Mouse (Mus musculus) CD8-positive naive resting alpha-beta T cell, adult 57 days (primary cell): ENCODE results near the gene Ribc1. TPM values are rescaled to one million over a fixed set of nuclear protein-coding genes. Genes with fewer than 3 reads are reported as not detected.

Experiments
- total RNA-seq: library from RNA; stranded (reverse); gene quantifications from one replicate; pipeline ENCODE4 v1.2.4, GENCODE M21; 2023

The Ribc1 gene
- 1.0 TPM for total RNA-seq

DNA sequence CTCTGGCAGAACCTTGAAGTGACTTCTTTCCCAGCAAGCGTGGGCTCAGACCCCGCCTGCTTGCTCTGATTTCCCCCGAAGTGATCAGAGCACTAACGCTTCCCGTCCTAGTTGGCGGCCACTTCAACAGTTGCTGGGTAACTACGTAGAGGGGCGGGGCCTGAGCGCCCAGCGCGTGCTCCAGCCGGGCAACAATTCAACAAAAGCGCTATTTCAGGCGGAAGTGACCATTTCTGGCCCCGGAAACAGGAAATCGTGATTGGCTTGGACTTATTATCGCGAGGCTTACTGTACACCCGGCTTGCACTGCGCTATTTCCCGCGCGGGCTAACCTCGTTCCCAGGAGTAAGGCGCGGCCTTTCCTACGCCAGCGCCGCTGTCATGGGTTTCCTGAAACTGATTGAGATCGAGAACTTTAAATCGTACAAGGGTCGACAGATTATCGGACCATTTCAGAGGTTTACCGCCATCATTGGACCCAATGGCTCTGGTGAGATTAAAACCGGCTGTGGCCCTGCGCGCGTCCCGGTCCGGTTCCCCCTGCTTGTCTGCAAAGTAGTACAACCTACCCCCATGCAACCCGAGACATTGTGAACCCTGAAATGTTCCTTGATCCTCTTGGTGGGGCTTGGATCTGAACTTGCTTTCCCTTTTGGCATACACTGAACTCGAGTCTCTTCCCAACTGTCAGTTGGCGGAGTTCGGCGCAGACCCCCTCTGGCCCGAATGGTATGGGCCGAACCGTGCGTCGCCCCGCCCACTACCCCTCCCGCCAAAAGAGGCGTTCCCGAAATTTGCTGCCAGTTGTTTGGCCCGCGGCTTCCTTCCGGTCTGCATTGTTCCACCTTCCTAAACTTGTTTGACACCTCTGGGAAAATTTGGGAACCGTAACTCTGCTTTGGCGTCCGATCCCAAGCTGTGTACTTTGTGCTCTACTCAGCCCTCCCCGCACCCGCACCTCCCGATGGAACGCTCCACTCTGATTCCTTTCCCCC, at the start of gene Ribc1, which contains the start of gene Smc1a:
Gene Ribc1 (minus strand): TSS at position 145 of the 995 bp plus-strand sequence.
Gene Smc1a (plus strand): TSS at position 278 of the 995 bp plus-strand sequence.

DNA sequence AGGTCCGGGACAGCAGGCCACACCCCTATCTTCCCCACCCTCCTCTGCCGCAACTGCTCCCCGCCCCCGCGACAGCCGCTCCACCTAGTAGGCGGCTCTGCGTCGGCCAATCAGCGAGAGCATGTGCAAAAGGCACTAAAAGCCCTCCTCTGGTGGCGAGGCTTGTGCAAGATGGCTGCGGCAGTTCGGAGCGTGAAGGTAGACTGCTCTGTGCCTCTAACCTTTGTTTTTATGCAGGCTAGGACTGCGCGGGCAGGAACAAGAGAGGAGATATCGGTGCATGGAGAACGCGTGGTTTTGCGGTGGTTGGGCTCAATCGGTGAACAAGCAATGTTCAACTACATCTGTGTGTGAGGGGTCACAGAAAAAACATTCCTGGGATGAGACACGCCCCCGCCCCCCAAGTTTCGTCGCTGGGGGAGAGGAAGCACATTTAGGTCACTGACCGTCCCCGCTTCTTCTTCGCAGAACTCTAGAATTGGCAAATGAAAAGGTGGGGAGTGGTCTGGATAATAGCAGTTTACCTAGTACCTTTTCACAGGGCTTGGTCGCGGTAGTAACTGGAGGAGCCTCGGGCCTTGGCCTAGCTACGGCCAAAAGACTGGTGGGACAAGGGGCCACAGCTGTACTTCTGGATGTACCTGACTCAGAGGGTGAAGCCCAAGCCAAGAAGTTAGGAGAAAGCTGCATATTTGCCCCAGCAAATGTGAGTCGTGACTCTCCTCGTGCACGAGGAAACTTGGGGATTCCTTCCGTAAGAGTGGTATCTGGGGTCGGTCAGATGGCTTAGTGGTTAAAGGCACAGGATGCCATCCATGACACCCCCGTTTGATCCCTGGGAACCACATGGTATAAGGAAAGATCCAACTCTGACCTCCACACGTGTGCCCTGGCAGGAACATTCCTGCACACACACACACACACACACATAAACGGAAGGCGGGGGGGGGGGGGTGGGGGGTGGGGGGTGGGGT, 14.1 kb downstream of the Ribc1 start, which contains the start of gene Hsd17b10:
Gene Hsd17b10 (plus strand): TSS at position 109 of the 974 bp plus-strand sequence.

Other genes starting within 250 kb of the Ribc1 start
- gene Huwe1, start 215.5 kb downstream of the Ribc1 start, total RNA-seq = 297 TPM
- 51.8 TPM for gene Hsd17b10, start 14.4 kb downstream of the Ribc1 start, total RNA-seq
- gene Smc1a, start 133 bp upstream of the Ribc1 start, total RNA-seq = 117 TPM
- 0.21 TPM for gene Iqsec2, start 128.0 kb upstream of the Ribc1 start, total RNA-seq
- gene Kdm5c, start 216.7 kb upstream of the Ribc1 start, total RNA-seq = 78.8 TPM